Mouse (Mus musculus): ENCODE results near the gene Slc28a3. TPM values are rescaled to one million over a fixed set of nuclear protein-coding genes. Genes with fewer than 3 reads are reported as not detected.

Slc28a3 gene
- not detected for total RNA-seq (2023)

GRCm38 (mm10) chr13:58610716-58611115 lies at the start of gene Slc28a3:
TSS of gene Slc28a3 (minus strand) at chr13:58610877.

Other genes with a start within 250 kb of the Slc28a3 start
- 1 to 10 TPM; 7.6 to 8.6 TPM for gene 2210016F16Rik, start 225.7 kb downstream of the Slc28a3 start, total RNA-seq (2023)
- 10 to 100 TPM; 18.0 to 20.3 TPM for gene Rmi1, start 208.6 kb downstream of the Slc28a3 start, total RNA-seq (2023)
- gene Hnrnpk, start 207.5 kb downstream of the Slc28a3 start, total RNA-seq (2023) = 100 to 1,000 TPM; 718 to 831 TPM
- gene Ntrk2, start 195.7 kb upstream of the Slc28a3 start, total RNA-seq (2023) = not detected